ENCODE assay signal across 9 mouse cellular contexts in the genomic region with DNA sequence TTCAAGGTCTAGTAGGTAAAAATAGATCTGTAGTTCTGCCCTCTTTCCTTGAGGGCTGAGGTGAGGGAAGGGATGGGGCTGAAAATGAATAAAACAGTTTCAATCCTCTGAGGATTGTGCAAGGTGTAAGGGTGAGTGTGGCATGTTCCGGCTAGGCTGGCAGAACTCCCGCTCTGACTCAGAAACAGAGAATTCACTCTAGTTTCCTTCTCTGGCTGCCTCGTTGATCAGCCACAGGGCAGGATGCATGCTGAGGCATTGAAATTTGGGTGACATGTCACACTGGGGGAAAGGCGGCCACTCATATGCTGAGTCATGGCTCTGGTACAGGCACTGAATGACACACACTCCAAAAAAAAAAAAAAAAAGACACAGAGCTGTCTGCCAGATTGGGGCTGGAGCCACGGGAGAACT. TPM values are rescaled to one million over a fixed set of nuclear protein-coding genes. Genes with fewer than 3 reads are reported as not detected.
DNase-seq lines count a peak whose midpoint lies in the region; ATAC-seq and TF ChIP-seq lines count a peak whose summit lies in the region.
"Had no signal": no experiment of that assay in that cellular context is flagged by ENCODE, and none has a peak within 500 bp of the region (broad histone marks: within the 10 kb centered on the region; RNA-seq: fewer than 3 reads in every experiment).

No protein-coding gene starts in this region.

- no peaks in the 10 kb centered on the region for H3K9me3 ChIP-seq in hindbrain, postnatal 0 days (ENCODE audit: low read length)
- no peaks in the 10 kb centered on the region for H3K9me3 ChIP-seq in hindbrain, embryonic 12.5 days (replicated peaks)
- H3K9me3 ChIP-seq in lung, postnatal 0 days (ENCODE audit: low read length): no peaks in the 10 kb centered on the region
- no peaks in the 10 kb centered on the region for H3K9me3 ChIP-seq in forebrain, embryonic 13.5 days (replicated peaks)
- H3K9me3 ChIP-seq: neural tube, embryonic 12.5 days had no signal

- TF ChIP-seq POLR2A in heart, adult 2 months (IDR thresholded peaks at IDR 0.05; ENCODE audit: insufficient read depth, low read depth, low read length): no peak

- H3K4me1 ChIP-seq in hindbrain, postnatal 0 days (ENCODE audit: insufficient read depth, low read length): no peaks in the 10 kb centered on the region
- no peaks in the 10 kb centered on the region for H3K4me1 ChIP-seq in hindbrain, embryonic 12.5 days
- peaks cover 13% of the 10 kb centered on the region for H3K4me1 ChIP-seq in heart, adult 2 months (ENCODE audit: control insufficient read depth, insufficient read depth, low read length)
- H3K4me1 ChIP-seq in lung, postnatal 0 days (ENCODE audit: insufficient read depth, low read depth, low read length): peaks cover 4% of the 10 kb centered on the region; the same call in 1 of the 2 replicates
- no peaks in the 10 kb centered on the region for H3K4me1 ChIP-seq in forebrain, embryonic 13.5 days
- H3K4me1 ChIP-seq: neural tube, embryonic 12.5 days had no signal

- no peak for DNase-seq in hindbrain, postnatal 0 days (ENCODE audit: low spot score)
- peak; percentile 94 for DNase-seq in Muller cell, postnatal 12 days (ENCODE audit: inconsistent ontology term)
- peak in 1 of 2 experiments; percentile 79 for DNase-seq in heart, adult 2 months
- DNase-seq in lung, postnatal 0 days (ENCODE audit: low spot score): peak; percentile 88
- no peak for DNase-seq in left cerebral cortex, adult 8-10 months (ENCODE audit: low spot score in 2 of 2)
- no peak for DNase-seq in thymus, adult 18-20 months

- H3K36me3 ChIP-seq in hindbrain, postnatal 0 days (ENCODE audit: insufficient read depth, low read length): no peaks in the 10 kb centered on the region
- H3K36me3 ChIP-seq in hindbrain, embryonic 12.5 days: no peaks in the 10 kb centered on the region
- H3K36me3 ChIP-seq in heart, adult 2 months (ENCODE audit: control insufficient read depth, insufficient read depth, low read length): no peaks in the 10 kb centered on the region
- no peaks in the 10 kb centered on the region for H3K36me3 ChIP-seq in lung, postnatal 0 days (ENCODE audit: insufficient read depth, low read length)
- no peaks in the 10 kb centered on the region for H3K36me3 ChIP-seq in forebrain, embryonic 13.5 days (ENCODE audit: poor library complexity, severe bottlenecking)
- H3K36me3 ChIP-seq: neural tube, embryonic 12.5 days had no signal

- ATAC-seq in hindbrain, postnatal 0 days: peak; percentile 61; the same call in 1 of the 2 replicates
- ATAC-seq in hindbrain, embryonic 12.5 days (ENCODE audit: low FRiP score): no peak
- peak; percentile 84 for ATAC-seq in lung, postnatal 0 days
- ATAC-seq in forebrain, embryonic 13.5 days: no peak

- no peak overlapping the region for H3K4me2 ChIP-seq in hindbrain, postnatal 0 days (ENCODE audit: low read depth, low read length)
- H3K4me2 ChIP-seq in hindbrain, embryonic 12.5 days (replicated peaks): no peak overlapping the region
- no peak overlapping the region for H3K4me2 ChIP-seq in lung, postnatal 0 days (replicated peaks; ENCODE audit: low read depth, low read length)
- H3K4me2 ChIP-seq in forebrain, embryonic 13.5 days: no peak overlapping the region
- H3K4me2 ChIP-seq: neural tube, embryonic 12.5 days had no signal

- intact Hi-C loops in heart, adult 2 months (cut with DNase I): loop anchor here (2.0 kb wide), 1 partner anchor 14 kb away; no protein-coding TSS in a partner anchor

- no peak overlapping the region for H3K27ac ChIP-seq in hindbrain, postnatal 0 days
- no peak overlapping the region for H3K27ac ChIP-seq in hindbrain, embryonic 12.5 days
- H3K27ac ChIP-seq in heart, adult 2 months: peak overlapping the region; percentile 81
- peak overlapping the region; percentile 48; the same call in 1 of the 2 replicates for H3K27ac ChIP-seq in lung, postnatal 0 days (ENCODE audit: low read length)
- H3K27ac ChIP-seq in forebrain, embryonic 13.5 days: no peak overlapping the region
- H3K27ac ChIP-seq: neural tube, embryonic 12.5 days had no signal

- no peaks in the 10 kb centered on the region for H3K79me2 ChIP-seq in heart, adult 2 months (replicated peaks; ENCODE audit: control insufficient read depth, insufficient read depth, low read length)

- TF ChIP-seq EP300 in heart, adult 2 months (IDR thresholded peaks at IDR 0.05; ENCODE audit: insufficient read depth, low read depth, low read length): no peak
- peak; percentile 76 for TF ChIP-seq EP300 in lung, postnatal 0 days (IDR thresholded peaks at IDR 0.05)

- no peak overlapping the region for H3K9ac ChIP-seq in hindbrain, postnatal 0 days (replicated peaks; ENCODE audit: low read length)
- no peak overlapping the region for H3K9ac ChIP-seq in hindbrain, embryonic 12.5 days
- H3K9ac ChIP-seq in heart, adult 2 months (ENCODE audit: low read depth, low read length): no peak overlapping the region
- H3K9ac ChIP-seq in lung, postnatal 0 days (replicated peaks; ENCODE audit: low read depth): no peak overlapping the region
- no peak overlapping the region for H3K9ac ChIP-seq in forebrain, embryonic 13.5 days
- H3K9ac ChIP-seq: neural tube, embryonic 12.5 days had no signal

- no peak overlapping the region for H3K4me3 ChIP-seq in hindbrain, postnatal 0 days (ENCODE audit: low read length)
- no peak overlapping the region for H3K4me3 ChIP-seq in hindbrain, embryonic 12.5 days
- no peak overlapping the region for H3K4me3 ChIP-seq in heart, adult 2 months
- H3K4me3 ChIP-seq in lung, postnatal 0 days (ENCODE audit: low read depth, low read length): no peak overlapping the region
- H3K4me3 ChIP-seq in forebrain, embryonic 13.5 days: no peak overlapping the region
- H3K4me3 ChIP-seq: neural tube, embryonic 12.5 days had no signal

- 46% methylated on average over 5 of the region's 5 CpGs for WGBS in hindbrain, postnatal 0 days
- WGBS in hindbrain, embryonic 12.5 days: 70% methylated on average over 5 of the region's 5 CpGs
- whole genome bisulfite sequencing in heart, adult 2 months: 22% methylated on average over 5 of the region's 5 CpGs
- 33% methylated on average over 5 of the region's 5 CpGs for WGBS in lung, postnatal 0 days
- 82% methylated on average over 5 of the region's 5 CpGs for WGBS in forebrain, embryonic 13.5 days

- no peaks in the 10 kb centered on the region for H3K27me3 ChIP-seq in hindbrain, postnatal 0 days (ENCODE audit: insufficient read depth, low read length)
- no peaks in the 10 kb centered on the region for H3K27me3 ChIP-seq in hindbrain, embryonic 12.5 days
- no peaks in the 10 kb centered on the region for H3K27me3 ChIP-seq in heart, adult 2 months (ENCODE audit: control insufficient read depth, insufficient read depth, low read length)
- H3K27me3 ChIP-seq in lung, postnatal 0 days (replicated peaks; ENCODE audit: insufficient read depth, low read length): no peaks in the 10 kb centered on the region
- no peaks in the 10 kb centered on the region for H3K27me3 ChIP-seq in forebrain, embryonic 13.5 days
- H3K27me3 ChIP-seq: neural tube, embryonic 12.5 days had no signal

- no peak for TF ChIP-seq CTCF in hindbrain, postnatal 0 days (IDR thresholded peaks at IDR 0.05; ENCODE audit: low read depth)
- no peak for TF ChIP-seq CTCF in heart, adult 2 months (IDR thresholded peaks at IDR 0.05)
- no peak for TF ChIP-seq CTCF in lung, postnatal 0 days (IDR thresholded peaks at IDR 0.05)

RNA-seq across cellular contexts. Expression of gene Irf2bp2, which starts 42.8 kb away (rescaled TPM):
- 91.5 and 99.1 TPM in 2 replicates for total RNA-seq in hindbrain, postnatal 0 days (2014; rRNA removed)
- polyA plus RNA-seq in hindbrain, postnatal 0 days (2015; fragmentation: Nextera tagmentation; extraction: Ambion mirVana): 10.2 and 11.4 TPM in 2 replicates
- 8.8 and 9.6 TPM in 2 replicates for polyA plus RNA-seq in hindbrain, embryonic 12.5 days (2016; fragmentation: Nextera tagmentation; extraction: Ambion mirVana)
- 100 to 1,000 TPM in 1 of 2 experiments, 10 to 100 TPM in 1; 56.3 to 132 TPM for total RNA-seq in heart, adult 2 months (2021)
- 33.8 and 37.3 TPM in 2 replicates for polyA plus RNA-seq in heart, adult 2 months (2012; rRNA removed)
- 19.5 and 24.1 TPM in 2 replicates for polyA plus RNA-seq in lung, postnatal 0 days (2015; fragmentation: Nextera tagmentation; extraction: Ambion mirVana)
- total RNA-seq in left cerebral cortex, adult 8-10 months (2022): 10 to 100 TPM; 52.9 to 59.6 (median 58.6) TPM
- 8.1 and 8.3 TPM in 2 replicates for polyA plus RNA-seq in forebrain, embryonic 13.5 days (2015; fragmentation: Nextera tagmentation; extraction: Ambion mirVana)

Comparison
In these comparisons a context has a peak if more than half of its experiments do, and no peak if none do; other contexts are left out.
1. ATAC-seq: peak in hindbrain, postnatal 0 days (single experiment) and lung, postnatal 0 days (single experiment); none in hindbrain, embryonic 12.5 days (single experiment) and forebrain, embryonic 13.5 days (single experiment).
2. DNase-seq: peak in Muller cell, postnatal 12 days (single experiment) and lung, postnatal 0 days (single experiment); none in hindbrain, postnatal 0 days (single experiment), left cerebral cortex, adult 8-10 months (0 of 2) and thymus, adult 18-20 months (0 of 2).
3. H3K27ac ChIP-seq: peak in heart, adult 2 months (single experiment) and lung, postnatal 0 days (single experiment); none in hindbrain, postnatal 0 days (single experiment), hindbrain, embryonic 12.5 days (single experiment) and forebrain, embryonic 13.5 days (single experiment).